21 mouse cellular contexts compared by ENCODE assay signal in the genomic region with DNA sequence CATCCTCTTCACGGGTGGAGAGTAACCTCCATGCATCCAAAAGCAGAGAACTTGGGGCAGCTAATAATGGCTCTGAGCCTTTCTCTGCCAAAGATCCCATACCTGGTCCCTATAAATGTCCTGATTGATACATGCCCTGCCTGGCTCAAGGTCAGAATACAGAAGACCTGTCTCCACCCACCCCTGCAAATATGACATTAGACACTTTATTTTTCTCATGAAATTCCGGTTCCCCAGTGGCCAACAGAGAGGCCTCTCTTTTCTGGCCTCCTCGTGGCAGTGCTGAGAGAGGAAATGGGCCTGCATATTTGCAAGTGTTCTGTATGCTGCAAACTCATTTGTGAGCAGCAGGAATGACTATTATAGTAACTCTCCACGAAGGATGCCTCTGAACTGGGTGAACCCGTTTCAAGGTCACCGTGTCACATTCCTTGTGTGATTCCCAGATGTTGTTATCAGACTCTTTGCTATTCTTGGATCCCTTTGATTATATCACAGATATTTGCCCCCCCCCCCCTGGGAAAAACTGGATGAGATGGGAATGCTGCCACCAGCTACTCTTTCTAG.
DNase-seq lines count a peak whose midpoint lies in the region; ATAC-seq and TF ChIP-seq lines count a peak whose summit lies in the region.
"Had no signal": no experiment of that assay in that cellular context is flagged by ENCODE, and none has a peak within 500 bp of the region (broad histone marks: within the 10 kb centered on the region; RNA-seq: fewer than 3 reads in every experiment).

No protein-coding gene starts in this region.

- H3K9ac ChIP-seq in lung, embryonic 14.5 days, result no peak overlapping the region
- H3K9ac ChIP-seq in kidney, postnatal 0 days (ENCODE audit: low read depth, low read length), result no peak overlapping the region
- H3K9ac ChIP-seq in lung, embryonic 15.5 days, result no peak overlapping the region
- H3K9ac ChIP-seq: embryonic facial prominence, embryonic 13.5 days; forebrain, postnatal 0 days; heart, embryonic 12.5 days; liver, embryonic 14.5 days; midbrain, embryonic 15.5 days had no signal

- 33% methylated on average over 6 of the region's 6 CpGs for WGBS in lung, embryonic 14.5 days
- 41% methylated on average over 6 of the region's 6 CpGs for WGBS in lung, adult 2 months
- WGBS in kidney, postnatal 0 days, result 44% methylated on average over 6 of the region's 6 CpGs
- 29% methylated on average over 6 of the region's 6 CpGs for WGBS in lung, embryonic 15.5 days
- 55% methylated on average over 6 of the region's 6 CpGs for WGBS in embryonic facial prominence, embryonic 10.5 days

- H3K4me1 ChIP-seq in lung, embryonic 14.5 days (ENCODE audit: insufficient read depth), result peaks cover 23% of the 10 kb centered on the region
- no peaks in the 10 kb centered on the region; the same call in 1 of the 2 replicates for H3K4me1 ChIP-seq in lung, adult 2 months (ENCODE audit: control insufficient read depth, insufficient read depth, low read length)
- H3K4me1 ChIP-seq in kidney, postnatal 0 days (replicated peaks; ENCODE audit: insufficient read depth, low read length), result no peaks in the 10 kb centered on the region
- peaks cover 32% of the 10 kb centered on the region for H3K4me1 ChIP-seq in lung, embryonic 15.5 days
- peaks cover 13% of the 10 kb centered on the region; the same call in 1 of the 2 replicates for H3K4me1 ChIP-seq in embryonic facial prominence, embryonic 10.5 days
- H3K4me1 ChIP-seq: embryonic facial prominence, embryonic 13.5 days had no signal

- no peak for TF ChIP-seq POLR2A in lung, adult 2 months (IDR thresholded peaks at IDR 0.05; ENCODE audit: borderline replicate concordance, extremely low read depth, low read depth, low read length)

- H3K27ac ChIP-seq in lung, embryonic 14.5 days (ENCODE audit: low read depth), result peak overlapping the region; percentile 93; the same call in 1 of the 2 replicates
- 0 out of 2 replicates have a peak overlapping the region, but pooled peaks have one; percentile 14 for H3K27ac ChIP-seq in kidney, postnatal 0 days
- peak overlapping the region; percentile 95 for H3K27ac ChIP-seq in lung, embryonic 15.5 days
- no peak overlapping the region for H3K27ac ChIP-seq in embryonic facial prominence, embryonic 10.5 days (replicated peaks)
- H3K27ac ChIP-seq: embryonic facial prominence, embryonic 13.5 days; liver, embryonic 14.5 days; midbrain, embryonic 15.5 days had no signal

- no peaks in the 10 kb centered on the region for H3K9me3 ChIP-seq in lung, embryonic 14.5 days (ENCODE audit: low read depth, low read length)
- H3K9me3 ChIP-seq in kidney, postnatal 0 days (replicated peaks; ENCODE audit: low read length), result no peaks in the 10 kb centered on the region
- no peaks in the 10 kb centered on the region for H3K9me3 ChIP-seq in lung, embryonic 15.5 days
- H3K9me3 ChIP-seq in embryonic facial prominence, embryonic 10.5 days, result no peaks in the 10 kb centered on the region
- H3K9me3 ChIP-seq: embryonic facial prominence, embryonic 13.5 days; heart, embryonic 12.5 days; midbrain, embryonic 15.5 days had no signal

- no peak overlapping the region for H3K4me2 ChIP-seq in lung, embryonic 14.5 days
- no peak overlapping the region for H3K4me2 ChIP-seq in kidney, postnatal 0 days (ENCODE audit: low read length)
- no peak overlapping the region for H3K4me2 ChIP-seq in lung, embryonic 15.5 days
- H3K4me2 ChIP-seq: embryonic facial prominence, embryonic 13.5 days; heart, embryonic 12.5 days; midbrain, embryonic 15.5 days had no signal

- no peak overlapping the region for H3K4me3 ChIP-seq in lung, embryonic 14.5 days (ENCODE audit: low read depth, low read length)
- no peak overlapping the region for H3K4me3 ChIP-seq in lung, adult 2 months (replicated peaks; ENCODE audit: extremely low read depth, low read depth, low read length)
- no peak overlapping the region for H3K4me3 ChIP-seq in kidney, postnatal 0 days (replicated peaks; ENCODE audit: low read depth, low read length)
- no peak overlapping the region for H3K4me3 ChIP-seq in lung, embryonic 15.5 days
- no peak overlapping the region for H3K4me3 ChIP-seq in embryonic facial prominence, embryonic 10.5 days
- H3K4me3 ChIP-seq: embryonic facial prominence, embryonic 13.5 days; heart, embryonic 12.5 days; midbrain, embryonic 15.5 days; myocyte had no signal

- DNase-seq in lung, embryonic 14.5 days, result peak; percentile 67
- no peak for DNase-seq in lung, adult 2 months
- peak; percentile 71 for DNase-seq in kidney, postnatal 0 days (ENCODE audit: low spot score)
- peak; percentile 10 to 53 for DNase-seq in lung, postnatal 4 days
- no peak for DNase-seq in embryonic facial prominence, embryonic 10.5 days (ENCODE audit: low spot score)
- no peak for DNase-seq in left cerebral cortex, postnatal 14 days (ENCODE audit: low spot score in 2 of 2)
- DNase-seq: adrenal gland, postnatal 25 days; cerebellum, adult 11 months; cerebellum, postnatal 10 days; forebrain, postnatal 0 days; layer of hippocampus, adult 9-11 months; right cerebral cortex, postnatal 14 days; thymus, postnatal 36 days had no signal

- H3K27me3 ChIP-seq in lung, embryonic 14.5 days (ENCODE audit: insufficient read depth, low read length), result no peaks in the 10 kb centered on the region
- no peaks in the 10 kb centered on the region for H3K27me3 ChIP-seq in kidney, postnatal 0 days (ENCODE audit: insufficient read depth, low read length)
- no peaks in the 10 kb centered on the region for H3K27me3 ChIP-seq in lung, embryonic 15.5 days
- H3K27me3 ChIP-seq in embryonic facial prominence, embryonic 10.5 days (replicated peaks; ENCODE audit: low read depth, poor library complexity, severe bottlenecking), result no peaks in the 10 kb centered on the region
- H3K27me3 ChIP-seq: embryonic facial prominence, embryonic 13.5 days; heart, embryonic 12.5 days; midbrain, embryonic 15.5 days had no signal

- no peaks in the 10 kb centered on the region for H3K36me3 ChIP-seq in lung, embryonic 14.5 days (ENCODE audit: insufficient read depth)
- H3K36me3 ChIP-seq in kidney, postnatal 0 days (ENCODE audit: insufficient read depth, low read length), result no peaks in the 10 kb centered on the region
- H3K36me3 ChIP-seq in lung, embryonic 15.5 days, result no peaks in the 10 kb centered on the region
- H3K36me3 ChIP-seq in embryonic facial prominence, embryonic 10.5 days (replicated peaks), result no peaks in the 10 kb centered on the region
- H3K36me3 ChIP-seq: embryonic facial prominence, embryonic 13.5 days; heart, embryonic 12.5 days; midbrain, embryonic 15.5 days had no signal

- intact Hi-C loops in left cerebral cortex, postnatal 14 days (cut with DNase I), result no loop called here

- TF ChIP-seq CTCF in lung, embryonic 14.5 days (IDR thresholded peaks at IDR 0.05; ENCODE audit: low read depth), result 0 out of 2 replicates have a peak, but pooled peaks have one; percentile 12
- no peak for TF ChIP-seq CTCF in lung, adult 2 months (IDR thresholded peaks at IDR 0.05; ENCODE audit: insufficient read depth, low read length)
- TF ChIP-seq CTCF in kidney, postnatal 0 days (IDR thresholded peaks at IDR 0.05; ENCODE audit: low read depth), result peak; percentile 20; the same call in 1 of the 2 replicates

- no peak for ATAC-seq in lung, embryonic 14.5 days (ENCODE audit: insufficient read depth)
- 0 out of 2 replicates have a peak, but pooled peaks have one; percentile 43 for ATAC-seq in kidney, postnatal 0 days (replicated peaks; ENCODE audit: low FRiP score, low read depth)
- ATAC-seq in lung, embryonic 15.5 days (ENCODE audit: borderline replicate concordance, extremely low read depth, low FRiP score, low TSS enrichment), result no peak
- ATAC-seq: activated CD4-positive, CD25-positive, alpha-beta regulatory T cell, adult 4 months; midbrain, embryonic 15.5 days; Patski had no signal

Comparison
In these comparisons a context has a peak if more than half of its experiments do, and no peak if none do; other contexts are left out.
1. DNase-seq: peak in lung, embryonic 14.5 days (single experiment), kidney, postnatal 0 days (single experiment) and lung, postnatal 4 days (2 of 2); none in lung, adult 2 months (single experiment), embryonic facial prominence, embryonic 10.5 days (single experiment) and left cerebral cortex, postnatal 14 days (0 of 2).